Mouse (Mus musculus) limb, embryonic 10.5 days (tissue): ENCODE measurements at regions not wholly inside any gene's neighbourhood (a gene's known extent, or its start where the extent isn't known, plus 50 kb on each side); places are given as distances from the start of the nearest gene placed in this dataset.

Experiments
- DNase-seq: peaks from one replicate; pipeline ENCODE4 v3.0.0-alpha.2; 2017; ENCODE audit warnings: low spot score
- H3K27ac ChIP-seq: fragments of 300-500 bp; sonication (generic); 2 replicates; pipeline ENCODE4 v1.5.1; 2016; ENCODE audit warnings: mild to moderate bottlenecking
- H3K27me3 ChIP-seq: fragments of 300-500 bp; sonication (generic); 2 replicates; pipeline ENCODE4 v1.6.1; 2016; ENCODE audit warnings: low read depth, mild to moderate bottlenecking; ENCODE audit not compliant: poor library complexity, severe bottlenecking
- H3K36me3 ChIP-seq: fragments of 300-500 bp; sonication (generic); 2 replicates; pipeline ENCODE4 v1.6.1; 2016; ENCODE audit warnings: mild to moderate bottlenecking, moderate library complexity
- H3K4me1 ChIP-seq: fragments of 300-500 bp; sonication (generic); 2 replicates; pipeline ENCODE4 v1.6.1; 2016
- H3K4me3 ChIP-seq: fragments of 300-500 bp; sonication (generic); 2 replicates; pipeline ENCODE4 v1.5.1; 2016; ENCODE audit warnings: mild to moderate bottlenecking, moderate library complexity
- H3K9me3 ChIP-seq: fragments of 300-500 bp; sonication (generic); replicated peaks from 2 replicates; pipeline ENCODE4 v1.6.1; 2016; ENCODE audit warnings: mild to moderate bottlenecking
- WGBS: fragments of 180-500 bp; shearing (Covaris S2); methylation state at CpG from one replicate; pipeline ENCODE4 v1.1.7; 2016; 5-methylcytosine and 5-hydroxymethylcytosine counted together

DNA sequence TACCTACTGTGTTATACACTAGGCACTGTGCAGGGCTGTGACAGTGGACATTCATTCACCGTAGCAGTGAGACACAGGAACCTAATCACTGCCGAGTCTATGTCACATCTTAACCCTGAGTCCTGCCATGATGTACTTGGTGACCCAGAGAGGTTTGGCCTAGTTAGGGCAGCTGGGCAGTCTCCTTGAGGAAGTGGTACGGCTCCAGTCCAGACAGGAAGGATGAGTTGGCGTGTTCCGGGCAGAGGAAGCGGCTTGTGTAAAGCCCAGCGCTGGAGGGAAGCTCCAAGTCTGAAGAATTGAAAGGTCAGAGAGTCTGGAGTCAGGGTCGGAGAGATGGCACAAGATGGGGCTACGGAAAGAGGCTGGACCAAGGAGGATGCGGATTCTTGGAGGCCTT, 99.4 kb upstream of the Smim15 start:
- Histone ChIP-seq H3K4me1 (peaks cover 32% of the 10 kb centered on the region), H3K36me3 (no peaks in the 10 kb centered on the region), H3K27ac (no peak overlapping the region), H3K9me3 (no peaks in the 10 kb centered on the region), H3K27me3 (peaks cover 11% of the 10 kb centered on the region; the same call in 1 of the 2 replicates), H3K4me3 (no peak overlapping the region)
- no peak for DNase-seq
- WGBS, result 80% methylated on average over 10 of the region's 10 CpGs

DNA sequence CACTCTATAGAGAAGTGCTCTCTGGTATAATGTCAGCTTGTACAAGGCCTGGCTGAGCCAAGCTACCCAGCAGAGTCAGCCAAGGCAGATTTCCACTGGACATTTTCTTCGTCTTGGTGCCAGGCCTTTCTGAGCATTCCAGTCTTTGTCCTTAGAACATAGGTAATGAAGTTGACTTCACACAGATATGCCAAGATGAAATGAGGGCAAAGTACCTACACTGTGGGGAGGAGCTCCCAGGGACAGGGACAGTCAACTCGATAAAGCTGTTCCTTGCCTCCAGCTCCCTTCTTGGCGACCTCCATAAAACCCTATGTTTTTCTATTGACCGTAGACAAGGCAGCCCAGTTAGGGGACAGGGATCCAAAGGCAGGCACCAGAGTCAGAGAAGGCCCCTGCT, 101.3 kb upstream of the Smim15 start:
- H3K4me1 ChIP-seq, result peaks cover 32% of the 10 kb centered on the region
- no peaks in the 10 kb centered on the region for H3K9me3 ChIP-seq
- H3K36me3 ChIP-seq, result no peaks in the 10 kb centered on the region
- H3K27me3 ChIP-seq, result peaks cover 15% of the 10 kb centered on the region; the same call in 1 of the 2 replicates
- no peak for DNase-seq
- no peak overlapping the region for H3K27ac ChIP-seq
- H3K4me3 ChIP-seq, result no peak overlapping the region
- 74% methylated on average over 4 of the region's 4 CpGs for WGBS

DNA sequence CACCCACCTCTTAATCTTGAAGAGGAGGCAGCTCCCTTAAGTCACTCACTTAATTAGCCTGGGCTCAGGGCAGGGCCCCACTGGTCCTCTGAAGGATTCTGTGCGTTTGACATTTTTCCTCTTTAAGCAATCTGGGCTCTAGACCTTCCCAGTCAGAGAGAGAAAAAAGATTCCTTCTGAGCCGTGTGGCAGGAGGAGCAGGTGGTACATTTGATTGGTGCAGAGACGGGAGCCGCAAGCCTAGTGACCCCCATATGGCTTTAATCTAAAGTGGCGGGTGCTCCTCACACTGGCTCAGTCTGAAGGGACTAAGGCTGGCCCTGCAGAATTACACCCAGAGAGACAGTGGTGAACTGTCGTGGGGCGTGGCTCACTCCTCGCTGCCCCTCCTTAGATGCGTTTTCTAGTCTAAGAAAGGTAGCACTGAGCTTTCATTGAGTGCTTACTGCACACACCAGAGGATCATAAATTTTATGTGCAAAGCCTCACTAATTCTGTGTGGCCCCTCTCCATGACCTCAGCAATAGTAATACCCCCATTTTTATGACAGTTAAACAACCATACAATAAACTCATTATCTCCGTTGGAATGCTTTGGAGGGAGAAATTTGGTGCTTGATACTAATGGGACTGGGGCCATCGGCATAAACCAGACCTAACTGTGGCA, 101.8 kb upstream of the Smim15 start:
- WGBS, result 23% methylated on average over 11 of the region's 11 CpGs
- DNase-seq, result peak; percentile 51

DNA sequence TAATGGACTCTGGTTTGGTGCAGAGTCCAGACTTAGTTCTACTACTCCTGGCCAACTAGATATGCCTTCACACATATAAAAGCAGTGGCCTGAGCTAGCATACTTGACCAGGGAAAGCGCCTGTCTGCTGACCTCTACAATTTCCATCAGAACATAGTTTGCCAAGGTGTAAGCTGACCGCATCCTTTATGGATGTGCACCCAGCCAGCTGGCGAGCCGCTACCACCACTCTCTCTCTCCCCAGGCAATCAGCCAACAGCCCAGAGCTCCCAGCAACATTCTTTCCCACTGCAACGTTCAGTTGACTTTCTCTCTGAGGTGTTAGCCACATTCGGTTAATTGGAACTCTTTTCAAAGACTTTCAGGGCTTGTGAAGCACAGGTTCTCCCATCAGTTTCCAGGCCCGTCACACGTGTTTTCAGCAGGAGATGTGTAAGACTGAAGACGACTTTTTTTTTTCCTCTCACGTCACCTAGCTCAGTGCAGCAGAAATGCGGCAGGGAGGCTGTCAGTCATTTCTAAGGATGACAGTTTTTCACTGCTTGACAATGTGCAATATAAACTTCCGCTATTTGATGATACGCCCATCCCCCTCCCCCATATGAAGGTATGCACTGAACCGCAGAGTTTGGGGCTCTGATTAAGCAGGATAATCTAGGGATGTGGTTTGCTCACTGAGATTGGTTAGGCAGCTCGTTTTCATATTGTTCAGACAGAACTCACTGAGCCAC, 104.2 kb upstream of the Smim15 start:
- Histone ChIP-seq H3K27me3 (peaks cover 15% of the 10 kb centered on the region; the same call in 1 of the 2 replicates), H3K9me3 (no peaks in the 10 kb centered on the region), H3K4me1 (peaks cover 22% of the 10 kb centered on the region), H3K27ac (no peak overlapping the region), H3K36me3 (no peaks in the 10 kb centered on the region), H3K4me3 (no peak overlapping the region)
- DNase-seq, result no peak
- 69% methylated on average over 15 of the region's 15 CpGs for WGBS

More for the DNA sequence above, 101.8 kb upstream of the Smim15 start:
- Histone ChIP-seq H3K27me3 (peaks cover 15% of the 10 kb centered on the region; the same call in 1 of the 2 replicates), H3K9me3 (no peaks in the 10 kb centered on the region), H3K4me3 (no peak overlapping the region), H3K36me3 (no peaks in the 10 kb centered on the region), H3K27ac (no peak overlapping the region), H3K4me1 (peaks cover 32% of the 10 kb centered on the region)

DNA sequence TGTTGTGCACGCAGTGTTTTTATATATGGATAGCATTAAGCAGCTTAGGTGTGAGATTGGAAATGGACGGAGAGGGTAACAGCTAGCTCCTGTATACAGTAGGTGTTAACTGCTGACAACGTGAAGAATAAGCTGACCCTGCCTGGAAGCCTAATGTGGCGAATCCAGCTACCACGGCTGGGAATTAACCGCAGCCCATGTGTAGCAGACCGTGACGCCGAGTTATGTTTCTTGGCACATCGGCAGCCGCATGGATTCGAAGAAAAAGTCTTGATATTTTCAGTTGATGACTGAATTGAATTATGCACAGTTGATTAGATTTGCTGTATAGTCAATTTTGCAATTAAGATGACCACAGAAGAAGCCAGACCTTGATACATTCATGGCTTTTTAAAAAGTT, 108.6 kb upstream of the Smim15 start:
- H3K27me3 ChIP-seq, result 0 out of 2 replicates have a peak, but pooled peaks cover 14% of the 10 kb centered on the region

DNA sequence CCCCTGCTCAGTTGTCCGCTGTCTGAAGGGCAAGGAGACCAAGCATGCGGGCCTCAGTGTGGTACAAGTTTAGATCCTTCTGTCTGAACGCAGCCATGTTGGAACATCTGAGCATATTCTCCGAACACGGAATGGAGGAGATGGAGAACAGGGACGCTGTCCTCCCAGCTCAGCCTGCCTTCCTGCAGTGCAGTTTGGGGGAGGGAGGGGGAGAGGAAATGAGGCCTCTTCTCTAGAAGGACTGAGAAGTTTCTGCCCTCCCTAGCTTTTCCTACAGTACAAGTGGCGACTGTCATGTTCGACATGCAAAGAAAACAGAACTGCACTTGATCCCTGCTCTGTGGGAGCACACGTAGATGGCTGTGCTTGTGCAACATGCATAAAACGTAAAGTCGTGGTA, 109.6 kb upstream of the Smim15 start:
- Histone ChIP-seq H3K4me3 (peak overlapping the region; percentile 22; the same call in 1 of the 2 replicates), H3K4me1 (peaks cover 16% of the 10 kb centered on the region), H3K9me3 (no peaks in the 10 kb centered on the region), H3K27me3 (0 out of 2 replicates have a peak, but pooled peaks cover 11% of the 10 kb centered on the region), H3K36me3 (no peaks in the 10 kb centered on the region), H3K27ac (0 out of 2 replicates have a peak overlapping the region, but pooled peaks have one; percentile 36)
- DNase-seq, result no peak
- WGBS, result 62% methylated on average over 11 of the region's 11 CpGs

More for the DNA sequence above, 108.6 kb upstream of the Smim15 start:
- Histone ChIP-seq H3K27ac (no peak overlapping the region), H3K9me3 (no peaks in the 10 kb centered on the region), H3K4me1 (peaks cover 16% of the 10 kb centered on the region), H3K4me3 (no peak overlapping the region), H3K36me3 (no peaks in the 10 kb centered on the region)
- no peak for DNase-seq
- 92% methylated on average over 12 of the region's 12 CpGs for WGBS

DNA sequence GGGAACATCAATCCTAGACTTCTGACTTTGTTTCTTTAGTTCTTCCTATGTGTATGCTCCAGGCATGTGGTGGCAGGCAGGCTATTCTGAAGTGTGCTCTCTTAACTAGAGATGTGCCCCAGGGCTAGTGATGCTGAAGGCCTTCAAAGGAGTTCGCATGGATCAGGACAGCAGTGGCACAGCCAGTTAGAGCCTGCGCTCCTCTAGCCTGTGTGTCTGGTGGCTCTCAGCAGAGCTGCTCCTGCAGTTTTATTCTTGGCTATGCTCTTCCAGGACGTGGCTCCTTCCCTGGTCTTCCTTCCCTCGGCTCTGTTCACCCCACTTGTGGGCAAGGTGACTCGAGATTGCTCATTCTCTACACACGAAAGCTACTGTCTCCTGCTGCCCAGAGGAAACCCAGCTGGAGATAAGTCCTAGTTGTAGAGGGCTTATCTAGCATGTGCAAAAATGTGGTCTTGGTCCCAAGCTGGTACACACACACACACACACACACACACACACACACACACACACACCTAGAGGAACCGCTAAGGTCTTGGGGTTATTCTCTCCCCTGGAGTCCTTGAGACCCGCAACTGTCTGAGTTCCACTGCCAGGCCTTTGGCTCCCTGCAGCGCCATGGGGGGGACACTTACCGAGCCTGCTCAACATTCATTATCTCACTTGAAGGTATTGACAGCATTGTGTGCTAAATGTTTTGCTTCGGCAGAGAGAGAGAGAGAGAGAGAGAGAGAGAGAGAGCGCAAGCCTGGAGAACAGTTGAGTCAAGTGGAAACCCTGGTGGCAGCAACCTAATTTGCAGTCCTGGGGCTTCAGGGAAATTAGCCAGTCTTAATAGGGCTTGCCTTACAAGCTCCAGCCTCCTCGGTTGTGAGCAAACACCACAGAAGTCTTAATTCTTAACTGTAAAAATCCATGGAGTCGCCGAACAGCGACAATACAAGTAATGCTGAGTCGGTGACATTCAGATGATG, 110.4 kb upstream of the Smim15 start:
- 48% methylated on average over 17 of the region's 17 CpGs for WGBS
- H3K27me3 ChIP-seq, result 0 out of 2 replicates have a peak, but pooled peaks cover 9% of the 10 kb centered on the region
- H3K9me3 ChIP-seq, result no peaks in the 10 kb centered on the region
- H3K36me3 ChIP-seq, result no peaks in the 10 kb centered on the region
- H3K4me1 ChIP-seq, result peaks cover 16% of the 10 kb centered on the region
- 0 out of 2 replicates have a peak overlapping the region, but pooled peaks have one; percentile 22 for H3K4me3 ChIP-seq
- H3K27ac ChIP-seq, result no peak overlapping the region
- DNase-seq, result no peak

DNA sequence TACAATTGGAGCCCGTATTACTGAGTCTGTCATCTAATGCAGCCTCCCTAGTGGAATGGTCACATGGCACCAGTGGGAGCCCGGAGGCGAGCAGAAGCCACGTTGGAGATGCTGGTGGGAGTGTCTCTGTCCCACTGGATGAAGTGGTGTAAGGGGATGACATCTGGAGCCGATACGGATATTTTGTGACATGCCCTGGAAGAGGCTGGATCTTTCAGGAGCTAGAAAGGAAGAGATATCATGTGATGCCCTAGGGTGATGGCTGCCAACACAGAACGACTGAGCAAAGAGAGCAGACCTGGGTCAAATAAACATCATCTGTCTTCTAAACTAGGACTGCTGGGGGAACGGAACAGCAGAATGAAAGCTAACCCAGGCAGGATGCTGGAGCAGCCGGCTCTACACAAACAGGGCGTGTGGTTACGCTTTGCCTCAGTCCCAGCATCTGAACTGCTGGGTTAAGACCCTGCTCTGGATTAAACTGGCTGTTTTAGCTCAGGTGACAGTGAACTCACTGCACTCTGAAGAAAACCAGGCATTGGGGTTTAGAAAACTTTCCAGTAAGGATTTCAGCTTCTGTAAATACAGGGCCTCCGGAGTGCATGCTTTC, 111.7 kb upstream of the Smim15 start:
- no peak for DNase-seq

DNA sequence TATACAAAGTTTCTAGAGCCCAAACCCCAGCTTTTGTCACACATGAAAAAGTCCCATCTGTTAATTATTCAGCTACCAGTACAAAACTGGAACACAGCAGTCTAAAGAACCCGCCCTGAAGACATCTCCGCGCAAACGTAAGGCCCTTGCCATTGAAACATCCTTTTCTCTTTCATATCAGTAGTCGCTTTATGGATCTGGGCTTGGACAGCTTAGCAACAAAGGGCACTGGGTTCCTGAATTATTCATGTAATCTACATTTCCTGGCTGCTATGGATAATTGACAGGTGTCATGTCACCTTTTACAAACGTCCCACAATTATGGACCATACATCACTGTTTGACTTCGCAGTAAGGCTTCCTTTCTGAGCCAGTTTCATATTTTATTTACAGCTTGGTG, 113.0 kb upstream of the Smim15 start:
- Histone ChIP-seq H3K27ac (no peak overlapping the region), H3K9me3 (no peaks in the 10 kb centered on the region), H3K36me3 (no peaks in the 10 kb centered on the region), H3K4me1 (peaks cover 16% of the 10 kb centered on the region), H3K27me3 (0 out of 2 replicates have a peak, but pooled peaks cover 9% of the 10 kb centered on the region), H3K4me3 (no peak overlapping the region)
- no peak for DNase-seq
- WGBS, result 88% methylated on average over 7 of the region's 7 CpGs

More for the DNA sequence above, 111.7 kb upstream of the Smim15 start:
- Histone ChIP-seq H3K9me3 (no peaks in the 10 kb centered on the region), H3K27ac (no peak overlapping the region), H3K4me1 (peaks cover 16% of the 10 kb centered on the region), H3K4me3 (no peak overlapping the region), H3K36me3 (no peaks in the 10 kb centered on the region), H3K27me3 (0 out of 2 replicates have a peak, but pooled peaks cover 9% of the 10 kb centered on the region)
- WGBS, result 54% methylated on average over 12 of the region's 12 CpGs

DNA sequence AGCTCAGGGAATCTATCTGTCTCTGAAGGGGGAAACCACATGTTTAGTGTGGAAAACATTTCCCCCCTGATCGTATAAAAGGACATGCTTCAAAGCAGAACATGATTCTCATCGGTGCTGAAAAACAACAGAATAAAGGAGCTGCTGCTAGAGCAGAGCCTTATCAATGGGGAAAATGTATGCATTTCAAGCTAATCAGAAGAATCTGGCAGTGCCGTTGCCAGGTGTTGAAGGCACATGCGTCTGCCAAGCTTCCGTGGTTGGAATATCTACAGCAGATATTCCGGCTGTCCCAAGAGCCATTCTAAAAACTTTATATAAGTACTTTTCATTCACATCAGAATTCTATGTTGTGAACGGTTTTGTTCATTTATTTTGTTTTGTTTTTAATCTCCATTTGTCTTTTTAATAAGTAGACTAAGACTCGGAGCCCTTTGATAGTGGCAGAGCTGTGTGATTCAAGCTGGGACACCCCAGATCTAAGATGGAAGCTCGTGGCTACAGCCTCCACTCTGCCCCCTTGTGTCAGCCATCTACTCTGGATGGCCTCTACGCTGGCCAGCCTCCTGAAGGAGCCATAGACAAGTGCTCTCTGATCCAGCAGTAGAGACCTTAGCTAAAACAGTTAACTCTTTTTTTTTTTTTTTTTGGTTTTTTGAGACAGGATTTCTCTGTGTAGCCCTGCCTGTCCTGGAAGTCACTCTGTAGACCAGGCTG, 116.6 kb upstream of the Smim15 start:
- H3K9me3 ChIP-seq, result no peaks in the 10 kb centered on the region
- 86% methylated on average over 10 of the region's 10 CpGs for WGBS
- H3K27ac ChIP-seq, result no peak overlapping the region
- H3K4me3 ChIP-seq, result no peak overlapping the region
- peaks cover 13% of the 10 kb centered on the region; the same call in 1 of the 2 replicates for H3K4me1 ChIP-seq
- no peak for DNase-seq
- no peaks in the 10 kb centered on the region for H3K36me3 ChIP-seq
- no peaks in the 10 kb centered on the region for H3K27me3 ChIP-seq

DNA sequence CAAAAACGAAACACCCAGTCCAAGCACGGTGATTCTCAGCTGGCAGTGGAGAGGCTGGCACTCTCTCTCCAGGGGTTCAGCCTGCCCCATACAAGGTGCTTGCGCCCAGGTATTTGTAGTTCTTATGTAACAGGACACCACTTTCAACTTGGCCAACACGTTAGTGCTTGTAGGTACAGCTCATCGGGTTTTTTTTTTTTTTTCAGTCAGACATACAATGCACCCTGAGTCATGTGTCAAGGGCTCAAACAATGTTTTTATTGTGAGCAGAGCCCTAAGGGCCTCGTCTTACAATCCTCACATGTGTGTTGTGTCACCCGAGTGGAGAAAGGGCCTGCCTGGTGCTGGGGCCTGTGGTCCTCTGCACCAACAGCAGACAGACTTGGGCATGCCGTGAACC, 118.8 kb upstream of the Smim15 start:
- H3K27ac ChIP-seq, result no peak overlapping the region
- H3K27me3 ChIP-seq, result 0 out of 2 replicates have a peak, but pooled peaks cover 4% of the 10 kb centered on the region
- peaks cover 13% of the 10 kb centered on the region; the same call in 1 of the 2 replicates for H3K4me1 ChIP-seq
- H3K9me3 ChIP-seq, result no peaks in the 10 kb centered on the region
- H3K4me3 ChIP-seq, result no peak overlapping the region
- WGBS, result 73% methylated on average over 8 of the region's 8 CpGs
- H3K36me3 ChIP-seq, result no peaks in the 10 kb centered on the region
- DNase-seq, result no peak
